ENCODE assay signal across 23 mouse cellular contexts in the genomic region with DNA sequence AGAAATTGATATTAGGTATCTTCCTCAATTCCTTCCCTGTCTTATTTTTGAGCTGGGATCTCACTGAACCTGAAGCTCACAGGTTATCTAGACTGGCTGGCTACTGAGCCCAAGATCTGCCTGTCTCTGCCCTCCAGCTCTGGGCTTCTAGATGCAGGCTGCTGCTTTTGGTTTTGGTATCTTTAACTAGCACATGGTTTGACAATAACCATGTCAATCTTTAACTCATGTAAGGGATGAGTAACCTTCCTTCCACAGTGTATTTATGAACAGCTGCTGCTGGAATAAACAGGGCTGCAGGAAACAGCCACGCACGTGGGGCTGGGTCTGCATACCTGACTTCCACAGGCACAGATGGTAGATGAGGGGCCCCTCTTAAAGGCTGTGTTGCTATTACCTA.
"Had no signal": no experiment of that assay in that cellular context is flagged by ENCODE, and none has a peak within 500 bp of the region (broad histone marks: within the 10 kb centered on the region; RNA-seq: fewer than 3 reads in every experiment).

No protein-coding gene starts in this region.

- H3K4me1 ChIP-seq: heart, embryonic 10.5 days; heart, embryonic 12.5 days; hindbrain, embryonic 15.5 days; intestine, embryonic 15.5 days; limb, embryonic 15.5 days; liver, embryonic 12.5 days had no signal

- H3K27ac ChIP-seq: gastrocnemius, adult 2 months; heart, embryonic 10.5 days; hindbrain, embryonic 10.5 days; hindbrain, embryonic 12.5 days; hindbrain, embryonic 15.5 days; intestine, embryonic 15.5 days; limb, embryonic 13.5 days; limb, embryonic 15.5 days; liver, embryonic 12.5 days; liver, embryonic 14.5 days had no signal

- DNase-seq: gastrocnemius, adult 2 months; gastrocnemius, postnatal 10 days; gastrocnemius, postnatal 25 days; heart, adult 18-20 months; heart, postnatal 10 days; heart, postnatal 4 days; layer of hippocampus, adult 9-11 months; layer of hippocampus, postnatal 36 days; left cerebral cortex, postnatal 4 days; lung, adult 18-20 months had no signal

- H3K4me3 ChIP-seq: gastrocnemius, adult 2 months; heart, embryonic 10.5 days; heart, embryonic 12.5 days; hindbrain, embryonic 10.5 days; hindbrain, embryonic 12.5 days; hindbrain, embryonic 15.5 days; intestine, embryonic 15.5 days; limb, embryonic 13.5 days; limb, embryonic 15.5 days; liver, embryonic 12.5 days had no signal

- H3K9ac ChIP-seq: heart, embryonic 12.5 days; hindbrain, embryonic 12.5 days; hindbrain, embryonic 15.5 days; intestine, embryonic 15.5 days; limb, embryonic 13.5 days; limb, embryonic 15.5 days; liver, embryonic 12.5 days; liver, embryonic 14.5 days had no signal

- H3K9me3 ChIP-seq: heart, embryonic 10.5 days; heart, embryonic 12.5 days; hindbrain, embryonic 10.5 days; hindbrain, embryonic 12.5 days; hindbrain, embryonic 15.5 days; intestine, embryonic 15.5 days; limb, embryonic 13.5 days; limb, embryonic 15.5 days; liver, embryonic 12.5 days had no signal

- H3K27me3 ChIP-seq: heart, embryonic 12.5 days; hindbrain, embryonic 12.5 days; hindbrain, embryonic 15.5 days; intestine, embryonic 15.5 days; limb, embryonic 13.5 days; limb, embryonic 15.5 days had no signal

- ATAC-seq: forebrain, embryonic 16.5 days; inflammation-experienced regulatory T-cells, adult 6 months; intestine, embryonic 15.5 days; intestine, postnatal 0 days; liver, embryonic 12.5 days had no signal

- H3K36me3 ChIP-seq: heart, embryonic 10.5 days; heart, embryonic 12.5 days; hindbrain, embryonic 10.5 days; hindbrain, embryonic 12.5 days; hindbrain, embryonic 15.5 days; intestine, embryonic 15.5 days; limb, embryonic 13.5 days; limb, embryonic 15.5 days; liver, embryonic 12.5 days had no signal

- H3K4me2 ChIP-seq: heart, embryonic 12.5 days; hindbrain, embryonic 12.5 days; hindbrain, embryonic 15.5 days; intestine, embryonic 15.5 days; limb, embryonic 13.5 days; limb, embryonic 15.5 days; liver, embryonic 12.5 days had no signal
